ENCODE assay signal across 9 mouse cellular contexts in the genomic region with DNA sequence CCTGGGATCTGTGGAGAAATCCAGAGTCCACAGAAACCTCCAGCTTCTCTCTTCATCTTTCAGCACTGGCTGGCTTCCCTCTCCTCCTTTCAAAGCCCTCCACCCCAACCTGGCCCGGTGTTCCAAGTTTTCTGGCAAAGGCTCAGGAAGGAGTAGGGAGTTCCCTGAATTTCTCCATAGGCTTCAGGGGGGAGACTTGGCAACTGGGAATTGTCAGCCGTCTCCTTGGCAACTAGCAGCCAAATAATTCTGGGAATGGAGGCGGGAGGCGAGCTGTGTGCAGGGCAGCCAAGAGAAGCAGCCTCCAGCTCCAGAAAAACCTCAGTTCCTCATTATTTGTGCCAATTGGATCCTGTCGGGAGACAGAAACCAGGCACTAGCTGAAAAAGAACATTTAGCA. TPM values are rescaled to one million over a fixed set of nuclear protein-coding genes. Genes with fewer than 3 reads are reported as not detected.
DNase-seq lines count a peak whose midpoint lies in the region; ATAC-seq and TF ChIP-seq lines count a peak whose summit lies in the region.
"Had no signal": no experiment of that assay in that cellular context is flagged by ENCODE, and none has a peak within 500 bp of the region (broad histone marks: within the 10 kb centered on the region; RNA-seq: fewer than 3 reads in every experiment).

No protein-coding gene starts in this region.

- H3K27me3 ChIP-seq in embryonic facial prominence, embryonic 10.5 days (replicated peaks; ENCODE audit: low read depth, poor library complexity, severe bottlenecking), result peaks cover 10% of the 10 kb centered on the region; the same call in 1 of the 2 replicates
- no peaks in the 10 kb centered on the region for H3K27me3 ChIP-seq in heart, adult 2 months (ENCODE audit: control insufficient read depth, insufficient read depth, low read length)
- no peaks in the 10 kb centered on the region for H3K27me3 ChIP-seq in stomach, embryonic 16.5 days (ENCODE audit: control insufficient read depth, insufficient read depth, low read length)
- H3K27me3 ChIP-seq: liver, embryonic 13.5 days had no signal

- TF ChIP-seq CTCF in heart, adult 2 months (IDR thresholded peaks at IDR 0.05), result no peak

- H3K4me3 ChIP-seq in embryonic facial prominence, embryonic 10.5 days, result no peak overlapping the region
- no peak overlapping the region for H3K4me3 ChIP-seq in heart, adult 2 months
- no peak overlapping the region for H3K4me3 ChIP-seq in stomach, embryonic 16.5 days (replicated peaks; ENCODE audit: low read length)
- H3K4me3 ChIP-seq: liver, embryonic 13.5 days had no signal

- peak; percentile 70 to 79 for DNase-seq in layer of hippocampus, adult 18-20 months (ENCODE audit: low spot score in 2 of 2)
- DNase-seq in layer of hippocampus, postnatal 25 days (ENCODE audit: extremely low spot score in 1 of 2, low spot score in 1 of 2), result no peak
- DNase-seq in embryonic facial prominence, embryonic 10.5 days (ENCODE audit: low spot score), result peak; percentile 47
- DNase-seq in heart, adult 2 months, result peak; percentile 53 to 76
- peak; percentile 41 to 70 for DNase-seq in layer of hippocampus, postnatal 14 days (ENCODE audit: low spot score in 2 of 2)
- DNase-seq in lung, postnatal 4 days, result peak; percentile 28 to 64
- no peak for DNase-seq in natural killer cell, adult 2 months (ENCODE audit: low spot score in 2 of 2)
- DNase-seq: liver, embryonic 13.5 days had no signal

- H3K79me2 ChIP-seq in heart, adult 2 months (replicated peaks; ENCODE audit: control insufficient read depth, insufficient read depth, low read length), result no peaks in the 10 kb centered on the region

- 42% methylated on average over 5 of the region's 5 CpGs for WGBS in embryonic facial prominence, embryonic 10.5 days
- WGBS in heart, adult 2 months, result 31% methylated on average over 5 of the region's 5 CpGs
- WGBS in stomach, embryonic 16.5 days, result 25% methylated on average over 5 of the region's 5 CpGs

- peaks cover 27% of the 10 kb centered on the region for H3K4me1 ChIP-seq in embryonic facial prominence, embryonic 10.5 days
- no peaks in the 10 kb centered on the region; the same call in 1 of the 2 replicates for H3K4me1 ChIP-seq in heart, adult 2 months (ENCODE audit: control insufficient read depth, insufficient read depth, low read length)
- 0 out of 2 replicates have a peak, but pooled peaks cover 6% of the 10 kb centered on the region for H3K4me1 ChIP-seq in stomach, embryonic 16.5 days (ENCODE audit: control insufficient read depth, insufficient read depth, low read length)
- H3K4me1 ChIP-seq: liver, embryonic 13.5 days had no signal

- ATAC-seq in stomach, embryonic 16.5 days (ENCODE audit: insufficient read depth, low FRiP score), result peak; percentile 89; the same call in 1 of the 2 replicates

- H3K9ac ChIP-seq in heart, adult 2 months (ENCODE audit: low read depth, low read length), result no peak overlapping the region
- no peak overlapping the region for H3K9ac ChIP-seq in stomach, embryonic 16.5 days (ENCODE audit: low read length)
- H3K9ac ChIP-seq: liver, embryonic 13.5 days had no signal

- TF ChIP-seq POLR2A in heart, adult 2 months (IDR thresholded peaks at IDR 0.05; ENCODE audit: insufficient read depth, low read depth, low read length), result no peak

- no peaks in the 10 kb centered on the region for H3K9me3 ChIP-seq in embryonic facial prominence, embryonic 10.5 days
- no peaks in the 10 kb centered on the region for H3K9me3 ChIP-seq in stomach, embryonic 16.5 days (replicated peaks; ENCODE audit: control insufficient read depth, low read length)
- H3K9me3 ChIP-seq: liver, embryonic 13.5 days had no signal

- no peaks in the 10 kb centered on the region for H3K36me3 ChIP-seq in embryonic facial prominence, embryonic 10.5 days (replicated peaks)
- no peaks in the 10 kb centered on the region for H3K36me3 ChIP-seq in heart, adult 2 months (ENCODE audit: control insufficient read depth, insufficient read depth, low read length)
- H3K36me3 ChIP-seq in stomach, embryonic 16.5 days (ENCODE audit: control insufficient read depth, insufficient read depth, low read length), result no peaks in the 10 kb centered on the region
- H3K36me3 ChIP-seq: liver, embryonic 13.5 days had no signal

- TF ChIP-seq EP300 in heart, adult 2 months (IDR thresholded peaks at IDR 0.05; ENCODE audit: insufficient read depth, low read depth, low read length), result no peak

- intact Hi-C loops in heart, adult 2 months (cut with DNase I), result loop anchor here (5.0 kb wide), 1 partner anchor 101 kb away; the partner anchor contains the start of gene Cdon

- no peak overlapping the region for H3K27ac ChIP-seq in embryonic facial prominence, embryonic 10.5 days (replicated peaks)
- H3K27ac ChIP-seq in heart, adult 2 months, result no peak overlapping the region; the same call in 1 of the 2 replicates
- H3K27ac ChIP-seq in stomach, embryonic 16.5 days (ENCODE audit: low read length), result peak overlapping the region; percentile 74; the same call in 1 of the 2 replicates
- H3K27ac ChIP-seq: liver, embryonic 13.5 days had no signal

- H3K4me2 ChIP-seq in stomach, embryonic 16.5 days (ENCODE audit: low read depth, low read length), result no peak overlapping the region; the same call in 1 of the 2 replicates
- H3K4me2 ChIP-seq: liver, embryonic 13.5 days had no signal

RNA-seq across cellular contexts. Expression of gene Gm1113, which starts 5.5 kb away (rescaled TPM):
- total RNA-seq in layer of hippocampus, adult 18-20 months (2021), result not detected
- not detected for total RNA-seq in layer of hippocampus, postnatal 25 days (2021)
- polyA plus RNA-seq in embryonic facial prominence, embryonic 10.5 days (2016; fragmentation: Nextera tagmentation; extraction: Ambion mirVana), result not detected in 2 replicates
- total RNA-seq in heart, adult 2 months (2021), result not detected
- not detected in 2 replicates for polyA plus RNA-seq in heart, adult 2 months (2012; rRNA removed)
- not detected for total RNA-seq in layer of hippocampus, postnatal 14 days (2021)
- not detected in 2 replicates for polyA plus RNA-seq in stomach, embryonic 16.5 days (2015; fragmentation: Nextera tagmentation; extraction: Ambion mirVana)
- polyA plus RNA-seq: liver, embryonic 13.5 days had no signal

RNA-seq across cellular contexts. Expression of gene Ddx25, which starts 34.8 kb away (rescaled TPM):
- 10 to 100 TPM; 15.6 to 15.9 TPM for total RNA-seq in layer of hippocampus, adult 18-20 months (2021)
- 10 to 100 TPM; 14.1 to 14.9 TPM for total RNA-seq in layer of hippocampus, postnatal 25 days (2021)
- polyA plus RNA-seq in embryonic facial prominence, embryonic 10.5 days (2016; fragmentation: Nextera tagmentation; extraction: Ambion mirVana), result 6.0 and 6.1 TPM in 2 replicates
- not detected for total RNA-seq in heart, adult 2 months (2021)
- 0.04 and 0.06 TPM in 2 replicates for polyA plus RNA-seq in heart, adult 2 months (2012; rRNA removed)
- 10 to 100 TPM; 13.8 to 14.7 TPM for total RNA-seq in layer of hippocampus, postnatal 14 days (2021)
- polyA plus RNA-seq in stomach, embryonic 16.5 days (2015; fragmentation: Nextera tagmentation; extraction: Ambion mirVana), result 1.2 and 1.4 TPM in 2 replicates

RNA-seq across cellular contexts. Expression of gene Pus3, which starts 34.9 kb away (rescaled TPM):
- total RNA-seq in layer of hippocampus, adult 18-20 months (2021), result 10 to 100 TPM; 11.3 to 12.1 TPM
- 10 to 100 TPM; 11.3 to 12.0 TPM for total RNA-seq in layer of hippocampus, postnatal 25 days (2021)
- polyA plus RNA-seq in embryonic facial prominence, embryonic 10.5 days (2016; fragmentation: Nextera tagmentation; extraction: Ambion mirVana), result 18.3 and 21.3 TPM in 2 replicates
- total RNA-seq in heart, adult 2 months (2021), result 1 to 10 TPM; 6.0 to 6.3 TPM
- 1.8 and 4.1 TPM in 2 replicates for polyA plus RNA-seq in heart, adult 2 months (2012; rRNA removed)
- 10 to 100 TPM; 12.7 to 13.7 TPM for total RNA-seq in layer of hippocampus, postnatal 14 days (2021)
- 16.9 and 17.1 TPM in 2 replicates for polyA plus RNA-seq in stomach, embryonic 16.5 days (2015; fragmentation: Nextera tagmentation; extraction: Ambion mirVana)

RNA-seq across cellular contexts. Expression of gene Pate2, which starts 46.5 kb away (rescaled TPM):
- total RNA-seq in layer of hippocampus, adult 18-20 months (2021), result 1 to 10 TPM in 1 of 2 experiments, under 1 TPM in 1; 0.58 to 1.5 TPM
- total RNA-seq in layer of hippocampus, postnatal 25 days (2021), result 1 to 10 TPM in 1 of 2 experiments, under 1 TPM in 1; 0.62 to 1.5 TPM
- polyA plus RNA-seq in embryonic facial prominence, embryonic 10.5 days (2016; fragmentation: Nextera tagmentation; extraction: Ambion mirVana), result 1.5 and 1.6 TPM in 2 replicates
- not detected for total RNA-seq in heart, adult 2 months (2021)
- polyA plus RNA-seq in heart, adult 2 months (2012; rRNA removed), result 0.06 TPM in 1 of 2 replicates, not detected in the other
- total RNA-seq in layer of hippocampus, postnatal 14 days (2021), result 1 to 10 TPM in 1 of 2 experiments, under 1 TPM in 1; 0.74 to 1.6 TPM
- polyA plus RNA-seq in stomach, embryonic 16.5 days (2015; fragmentation: Nextera tagmentation; extraction: Ambion mirVana), result 0.34 and 0.57 TPM in 2 replicates

RNA-seq across cellular contexts. Expression of gene Hyls1, which starts 46.7 kb away (rescaled TPM):
- total RNA-seq in layer of hippocampus, adult 18-20 months (2021), result 10 to 100 TPM; 14.8 to 15.3 TPM
- 10 to 100 TPM; 12.9 to 13.1 TPM for total RNA-seq in layer of hippocampus, postnatal 25 days (2021)
- 24.9 and 26.5 TPM in 2 replicates for polyA plus RNA-seq in embryonic facial prominence, embryonic 10.5 days (2016; fragmentation: Nextera tagmentation; extraction: Ambion mirVana)
- 1 to 10 TPM; 1.5 to 2.0 TPM for total RNA-seq in heart, adult 2 months (2021)
- polyA plus RNA-seq in heart, adult 2 months (2012; rRNA removed), result 0.68 and 1.3 TPM in 2 replicates
- total RNA-seq in layer of hippocampus, postnatal 14 days (2021), result 10 to 100 TPM in 1 of 2 experiments, 1 to 10 TPM in 1; 9.2 to 10.6 TPM
- polyA plus RNA-seq in stomach, embryonic 16.5 days (2015; fragmentation: Nextera tagmentation; extraction: Ambion mirVana), result 10.4 and 12.0 TPM in 2 replicates

Comparison
In these comparisons a context has a peak if more than half of its experiments do, and no peak if none do; other contexts are left out.
1. DNase-seq: peak in layer of hippocampus, adult 18-20 months (2 of 2), embryonic facial prominence, embryonic 10.5 days (single experiment), heart, adult 2 months (2 of 2), layer of hippocampus, postnatal 14 days (2 of 2) and lung, postnatal 4 days (2 of 2); none in layer of hippocampus, postnatal 25 days (0 of 2) and natural killer cell, adult 2 months (0 of 2).
2. RNA of gene Ddx25, which starts 34.8 kb away (total RNA-seq): 15.6 to 15.9 TPM in layer of hippocampus, adult 18-20 months, 14.1 to 14.9 TPM in layer of hippocampus, postnatal 25 days and 13.8 to 14.7 TPM in layer of hippocampus, postnatal 14 days; not detected in heart, adult 2 months; every median in the first group is over 10 times any median in the second.